Mouse (Mus musculus): ENCODE results near the gene Fmod. TPM values are rescaled to one million over a fixed set of nuclear protein-coding genes. Genes with fewer than 3 reads are reported as not detected.

The Fmod gene
- polyA plus RNA-seq, 1 experiment from 2014 or later = 11.1 TPM

DNA sequence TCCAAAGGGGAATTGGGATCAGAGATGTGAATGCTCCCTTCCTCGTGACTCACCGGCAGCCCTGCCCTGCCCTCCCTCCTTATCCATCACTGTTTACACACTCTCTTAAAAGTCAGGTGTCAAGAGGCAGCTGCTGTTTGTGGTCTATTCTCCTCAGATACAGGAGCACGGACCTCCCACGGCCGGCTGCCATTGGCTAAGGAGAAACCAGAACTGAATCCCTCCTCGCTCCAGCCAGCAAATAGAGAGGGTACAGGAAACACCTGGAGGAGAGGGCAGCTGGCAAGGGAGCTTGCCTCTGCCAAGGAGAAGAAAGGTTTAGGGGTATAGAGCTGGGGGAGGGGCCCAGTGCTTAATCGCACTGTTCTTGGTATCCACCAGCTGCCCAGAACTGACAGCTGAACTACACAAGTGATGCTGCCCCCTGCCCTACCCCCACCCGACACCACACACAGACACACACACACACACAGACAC lies 30.1 kb downstream of the Fmod start:
- H3K4me1 ChIP-seq (replicated peaks) = peaks cover 84% of the 10 kb centered on the region
- peak overlapping the region; percentile 61 for H3K27ac ChIP-seq (replicated peaks)
- no peak overlapping the region for H3K9ac ChIP-seq
- WGBS = 10% methylated on average over 8 of the region's 8 CpGs
- no peaks in the 10 kb centered on the region for H3K36me3 ChIP-seq
- H3K4me2 ChIP-seq = no peak overlapping the region
- no peak overlapping the region for H3K4me3 ChIP-seq
- H3K27me3 ChIP-seq = no peaks in the 10 kb centered on the region
- H3K9me3 ChIP-seq = no peaks in the 10 kb centered on the region
- no peak for ATAC-seq (ENCODE audit: low read depth)

- H3K9me3 ChIP-seq = no peaks in the 10 kb centered on the region
- H3K27ac ChIP-seq (replicated peaks) = peak overlapping the region; percentile 84
- H3K36me3 ChIP-seq = 0 out of 2 replicates have a peak, but pooled peaks cover 6% of the 10 kb centered on the region
- H3K4me2 ChIP-seq = no peak overlapping the region
- no peak for ATAC-seq (ENCODE audit: low read depth)
- no peak overlapping the region for H3K4me3 ChIP-seq
- no peaks in the 10 kb centered on the region for H3K27me3 ChIP-seq
- H3K4me1 ChIP-seq (replicated peaks) = peaks cover 83% of the 10 kb centered on the region
- 38% methylated on average over 8 of the region's 8 CpGs for WGBS
- H3K9ac ChIP-seq = no peak overlapping the region
These were observed 33.1 kb downstream of the Fmod start for GRCm38 (mm10) chr1:134070099-134070669.

GRCm38 (mm10) chr1:134071411-134072018 lies 34.5 kb downstream of the Fmod start:
- peaks cover 84% of the 10 kb centered on the region for H3K4me1 ChIP-seq (replicated peaks)
- H3K9me3 ChIP-seq = no peaks in the 10 kb centered on the region
- peak overlapping the region; percentile 84 for H3K27ac ChIP-seq (replicated peaks)
- peak; percentile 34 for ATAC-seq (ENCODE audit: low read depth)
- 0 out of 2 replicates have a peak overlapping the region, but pooled peaks have one; percentile 23 for H3K9ac ChIP-seq
- no peaks in the 10 kb centered on the region for H3K27me3 ChIP-seq
- WGBS = 18% methylated on average over 10 of the region's 10 CpGs
- no peak overlapping the region for H3K4me2 ChIP-seq
- H3K36me3 ChIP-seq = 0 out of 2 replicates have a peak, but pooled peaks cover 9% of the 10 kb centered on the region
- no peak overlapping the region for H3K4me3 ChIP-seq

- no peak for ATAC-seq (ENCODE audit: low read depth)
- no peak overlapping the region for H3K4me2 ChIP-seq
- H3K4me3 ChIP-seq = no peak overlapping the region
- H3K9ac ChIP-seq = no peak overlapping the region
- WGBS = 58% methylated on average over 6 of the region's 6 CpGs
- H3K27me3 ChIP-seq = no peaks in the 10 kb centered on the region
- H3K36me3 ChIP-seq = 0 out of 2 replicates have a peak, but pooled peaks cover 13% of the 10 kb centered on the region
- H3K9me3 ChIP-seq = no peaks in the 10 kb centered on the region
- H3K4me1 ChIP-seq (replicated peaks) = peaks cover 84% of the 10 kb centered on the region
- peak overlapping the region; percentile 84 for H3K27ac ChIP-seq (replicated peaks)
These were observed 36.1 kb downstream of the Fmod start for GRCm38 (mm10) chr1:134073061-134073564.

DNA sequence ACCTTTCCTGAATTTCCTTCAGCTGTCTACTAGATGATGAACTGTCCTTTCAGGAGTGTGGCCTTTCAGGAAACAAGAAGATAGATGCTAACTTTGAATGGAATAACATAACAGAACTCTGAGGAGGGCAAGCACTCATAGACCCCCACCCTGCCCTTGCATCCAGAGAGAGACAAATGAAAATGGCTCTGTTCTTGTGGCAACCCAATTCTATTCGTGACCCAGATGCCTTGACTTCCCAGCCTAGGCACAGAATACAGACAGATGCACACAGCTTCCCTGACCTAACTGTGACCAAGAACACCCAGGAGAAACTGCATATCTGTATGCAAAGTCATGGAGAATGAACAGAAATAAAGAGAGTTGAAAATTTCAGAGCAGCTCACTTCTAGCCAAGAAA lies 36.6 kb downstream of the Fmod start:
- Histone ChIP-seq H3K36me3 (0 out of 2 replicates have a peak, but pooled peaks cover 13% of the 10 kb centered on the region), H3K4me3 (no peak overlapping the region), H3K4me1 (replicated peaks) (peaks cover 87% of the 10 kb centered on the region), H3K27me3 (no peaks in the 10 kb centered on the region), H3K27ac (replicated peaks) (no peak overlapping the region), H3K9ac (no peak overlapping the region), H3K9me3 (no peaks in the 10 kb centered on the region), H3K4me2 (no peak overlapping the region)
- 69% methylated on average over 1 of the region's 1 CpGs for WGBS
- ATAC-seq (ENCODE audit: low read depth) = no peak

- H3K9me3 ChIP-seq = no peaks in the 10 kb centered on the region
- no peak overlapping the region; the same call in 1 of the 2 replicates for H3K4me2 ChIP-seq
- H3K27me3 ChIP-seq = no peaks in the 10 kb centered on the region
- peak overlapping the region; percentile 85; the same call in 1 of the 2 replicates for H3K27ac ChIP-seq (replicated peaks)
- peaks cover 87% of the 10 kb centered on the region for H3K4me1 ChIP-seq (replicated peaks)
- no peak for ATAC-seq (ENCODE audit: low read depth)
- H3K36me3 ChIP-seq = 0 out of 2 replicates have a peak, but pooled peaks cover 13% of the 10 kb centered on the region
- WGBS = 31% methylated on average over 3 of the region's 3 CpGs
- no peak overlapping the region; the same call in 1 of the 2 replicates for H3K4me3 ChIP-seq
- H3K9ac ChIP-seq = no peak overlapping the region
These were observed 37.1 kb downstream of the Fmod start for GRCm38 (mm10) chr1:134074184-134074583.

DNA sequence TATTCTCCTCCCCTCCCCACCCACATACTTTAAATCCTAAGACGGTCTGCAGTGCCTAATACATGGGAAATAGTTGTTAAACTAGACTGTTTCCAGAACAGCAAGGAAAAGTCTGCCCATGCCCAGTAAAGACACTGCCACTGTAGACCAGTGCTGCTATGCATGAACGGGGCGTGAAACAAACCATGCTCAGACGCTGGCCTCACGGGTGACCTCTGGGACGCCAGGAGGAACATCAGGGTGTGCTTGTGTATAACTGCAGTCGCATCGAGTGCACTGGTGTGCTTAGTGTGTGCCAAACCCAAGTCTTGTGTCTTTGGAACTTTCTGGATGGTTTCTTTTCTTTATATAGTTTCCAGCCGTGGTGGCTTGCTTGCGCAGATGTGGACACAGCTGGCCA lies 37.6 kb downstream of the Fmod start:
- H3K4me3 ChIP-seq = peak overlapping the region; percentile 78; the same call in 1 of the 2 replicates
- H3K9me3 ChIP-seq = no peaks in the 10 kb centered on the region
- no peaks in the 10 kb centered on the region for H3K27me3 ChIP-seq
- H3K4me2 ChIP-seq = peak overlapping the region; percentile 66
- H3K9ac ChIP-seq = 0 out of 2 replicates have a peak overlapping the region, but pooled peaks have one; percentile 92
- WGBS = 69% methylated on average over 10 of the region's 10 CpGs
- H3K27ac ChIP-seq (replicated peaks) = peak overlapping the region; percentile 85; the same call in 1 of the 2 replicates
- no peak for ATAC-seq (ENCODE audit: low read depth)
- 0 out of 2 replicates have a peak, but pooled peaks cover 13% of the 10 kb centered on the region for H3K36me3 ChIP-seq
- peaks cover 90% of the 10 kb centered on the region for H3K4me1 ChIP-seq (replicated peaks)

DNA sequence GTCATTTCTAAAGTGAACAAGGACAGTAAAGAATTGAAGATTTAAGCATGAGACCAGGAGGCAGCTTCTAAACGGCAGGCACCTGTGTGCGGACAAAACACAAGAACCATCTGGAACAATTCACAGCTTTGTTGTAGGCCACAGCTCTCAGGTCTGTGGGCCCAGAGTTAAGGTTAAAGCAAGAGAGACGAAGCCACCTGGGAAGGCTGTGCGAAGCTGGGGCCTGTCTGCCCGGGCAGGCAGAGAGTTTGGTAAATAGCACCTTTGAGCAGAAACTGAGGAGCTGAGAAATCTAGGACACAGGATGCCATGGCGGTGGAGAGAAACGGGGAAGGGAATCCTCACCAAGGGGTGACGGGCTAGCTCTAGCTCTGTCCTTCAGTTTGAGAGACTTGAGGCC lies 38.5 kb downstream of the Fmod start:
- peak overlapping the region; percentile 85 for H3K27ac ChIP-seq (replicated peaks)
- H3K9ac ChIP-seq = peak overlapping the region; percentile 92
- H3K4me2 ChIP-seq = peak overlapping the region; percentile 66
- H3K4me1 ChIP-seq (replicated peaks) = peaks cover 90% of the 10 kb centered on the region
- 84% methylated on average over 8 of the region's 8 CpGs for WGBS
- H3K27me3 ChIP-seq = no peaks in the 10 kb centered on the region
- H3K36me3 ChIP-seq = 0 out of 2 replicates have a peak, but pooled peaks cover 13% of the 10 kb centered on the region
- H3K9me3 ChIP-seq = no peaks in the 10 kb centered on the region
- H3K4me3 ChIP-seq = peak overlapping the region; percentile 78
- ATAC-seq (ENCODE audit: low read depth) = no peak

DNA sequence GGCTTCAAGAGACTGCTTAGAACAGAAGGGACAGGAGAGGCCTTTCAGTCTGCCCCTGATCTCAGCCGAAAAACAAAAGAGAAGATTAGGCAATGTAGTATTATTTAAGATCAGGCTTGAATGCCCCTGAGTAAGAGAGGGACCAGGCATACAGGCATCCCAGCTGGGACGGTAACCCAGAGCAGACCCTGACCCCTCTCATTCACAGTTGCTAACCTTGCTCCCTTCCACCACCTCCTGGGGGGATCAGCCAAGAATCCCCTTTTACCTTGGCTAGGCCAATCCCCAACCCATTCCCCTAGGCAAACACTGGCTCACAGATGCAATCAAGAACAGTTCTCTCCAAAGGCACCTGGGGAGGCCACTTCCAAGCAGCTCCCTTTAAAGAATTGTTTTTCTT lies 39.7 kb downstream of the Fmod start:
- Histone ChIP-seq H3K36me3 (0 out of 2 replicates have a peak, but pooled peaks cover 13% of the 10 kb centered on the region), H3K4me2 (peak overlapping the region; percentile 66), H3K9me3 (no peaks in the 10 kb centered on the region), H3K27ac (replicated peaks) (peak overlapping the region; percentile 85), H3K4me3 (peak overlapping the region; percentile 78), H3K4me1 (replicated peaks) (peaks cover 78% of the 10 kb centered on the region), H3K9ac (peak overlapping the region; percentile 92), H3K27me3 (no peaks in the 10 kb centered on the region)
- no peak for ATAC-seq (ENCODE audit: low read depth)
- WGBS = 32% methylated on average over 2 of the region's 2 CpGs

DNA sequence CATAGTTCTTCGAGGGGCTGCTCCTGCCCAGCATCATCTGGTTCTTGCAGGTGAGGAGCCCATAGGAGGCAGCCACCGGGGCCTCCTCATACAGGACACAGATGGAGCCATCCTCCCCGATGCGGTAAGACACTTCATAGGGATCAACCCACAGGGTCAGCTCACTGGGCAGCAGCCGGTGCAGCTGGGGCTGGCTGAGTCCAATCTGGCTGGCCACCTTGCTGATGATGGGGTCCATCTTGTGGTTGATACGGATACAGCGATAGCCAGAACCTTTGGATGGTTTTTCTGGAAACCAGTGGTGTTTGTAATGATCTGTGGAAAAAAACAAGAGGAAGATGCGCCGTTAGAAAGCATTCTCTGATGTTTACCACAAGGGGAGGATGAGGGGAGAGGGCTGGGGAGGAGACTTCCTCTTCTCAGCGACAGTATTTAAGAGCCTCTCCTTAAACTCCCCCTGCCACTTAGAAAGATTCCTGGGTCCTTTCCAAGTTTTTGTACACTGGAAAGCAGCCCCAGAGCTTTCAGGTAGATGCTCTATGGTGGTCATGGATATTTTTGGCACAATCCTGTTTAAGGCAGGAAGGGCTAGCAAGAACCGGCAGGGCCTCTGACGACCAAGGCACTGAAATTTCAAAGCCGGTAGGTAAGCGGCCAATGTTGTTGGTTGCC lies 40.5 kb downstream of the Fmod start:
- H3K27me3 ChIP-seq = no peaks in the 10 kb centered on the region
- no peak for ATAC-seq (ENCODE audit: low read depth)
- H3K27ac ChIP-seq (replicated peaks) = peak overlapping the region; percentile 85

DNA sequence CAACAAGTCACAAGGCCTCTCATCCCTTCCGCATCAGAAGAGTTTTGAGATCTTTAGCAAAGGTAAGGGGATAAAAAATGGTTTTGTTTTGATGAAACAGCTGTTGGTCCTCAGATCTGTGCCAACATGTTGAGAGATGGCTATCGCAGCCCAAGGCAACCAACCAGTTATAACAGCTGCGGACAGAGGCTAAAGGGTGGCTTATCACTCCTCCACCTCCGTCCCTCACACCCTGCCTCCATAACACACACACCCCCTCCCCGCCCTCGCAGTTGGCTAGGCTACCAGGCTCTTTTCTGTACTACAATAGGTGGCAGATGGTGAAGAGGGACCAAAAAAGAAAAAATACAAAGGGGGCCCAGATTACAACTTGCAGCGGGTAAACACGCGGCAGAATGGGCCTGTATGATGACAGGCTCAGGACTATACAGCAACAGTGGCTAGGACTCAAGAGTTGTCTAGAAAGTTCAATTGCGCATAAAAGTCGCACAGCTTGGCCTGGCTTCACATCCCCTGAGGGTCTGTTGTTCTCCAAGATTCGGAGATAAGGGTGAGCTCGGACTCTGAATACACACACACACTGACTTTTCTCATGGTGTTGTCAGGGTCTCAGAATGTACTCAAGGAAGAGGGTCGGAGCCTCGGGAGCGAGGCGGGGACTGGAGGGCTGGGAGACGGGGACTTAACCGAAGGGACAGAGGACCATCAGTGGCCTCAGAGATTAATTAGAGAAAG lies 41.2 kb downstream of the Fmod start:
- ATAC-seq (ENCODE audit: low read depth) = peak; percentile 14; the same call in 1 of the 2 replicates
- Histone ChIP-seq H3K9me3 (no peaks in the 10 kb centered on the region), H3K27me3 (no peaks in the 10 kb centered on the region), H3K4me3 (peak overlapping the region; percentile 78), H3K27ac (replicated peaks) (peak overlapping the region; percentile 85), H3K9ac (peak overlapping the region; percentile 92), H3K36me3 (0 out of 2 replicates have a peak, but pooled peaks cover 13% of the 10 kb centered on the region), H3K4me1 (replicated peaks) (peaks cover 71% of the 10 kb centered on the region), H3K4me2 (peak overlapping the region; percentile 66)
- WGBS = 6% methylated on average over 19 of the region's 19 CpGs

More for the DNA sequence above, 40.5 kb downstream of the Fmod start:
- H3K9ac ChIP-seq = peak overlapping the region; percentile 92
- WGBS = 28% methylated on average over 14 of the region's 14 CpGs
- peaks cover 73% of the 10 kb centered on the region for H3K4me1 ChIP-seq (replicated peaks)
- H3K36me3 ChIP-seq = 0 out of 2 replicates have a peak, but pooled peaks cover 13% of the 10 kb centered on the region
- peak overlapping the region; percentile 66 for H3K4me2 ChIP-seq
- no peaks in the 10 kb centered on the region for H3K9me3 ChIP-seq
- peak overlapping the region; percentile 78 for H3K4me3 ChIP-seq

All from neural tube, embryonic 13.5 days (tissue).